Mouse (Mus musculus): ENCODE results near the gene Erbin.

DNA sequence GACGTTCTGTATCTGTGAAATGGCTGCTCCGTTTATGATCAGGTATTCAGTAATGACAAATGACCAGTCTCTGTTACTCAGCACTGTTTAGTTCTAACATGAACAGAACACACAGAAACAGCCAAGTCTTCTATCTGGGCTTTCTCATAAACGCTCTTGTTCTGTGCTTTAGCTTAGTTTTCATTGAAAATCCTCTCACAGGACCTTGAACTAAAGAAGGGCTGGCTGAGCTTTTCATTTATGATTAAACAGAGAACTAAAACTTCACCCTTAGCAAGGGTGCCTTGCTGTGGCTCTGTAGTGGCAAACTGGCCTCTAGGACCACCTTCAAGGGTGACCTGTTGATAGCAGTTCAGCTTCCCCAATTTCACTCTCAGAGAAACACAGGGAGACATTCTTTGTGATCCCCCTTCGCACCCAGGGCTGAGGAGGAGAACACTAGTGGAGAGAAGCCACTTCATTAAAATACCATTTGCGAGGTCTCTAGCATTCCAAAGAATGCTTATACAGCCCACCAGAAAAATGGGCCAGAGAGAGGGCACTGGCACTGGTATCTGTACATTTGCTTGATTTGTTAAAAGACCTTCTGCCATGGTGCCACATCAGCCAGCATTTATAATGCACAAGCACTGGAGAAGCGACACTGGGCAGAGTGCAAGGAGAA is 3.2 kb upstream of the Erbin start:
- TF ChIP-seq TAL1 (IDR thresholded peaks at IDR 0.05; ENCODE audit: low read length) (no peak), GATA1 (IDR thresholded peaks at IDR 0.05; ENCODE audit: low read length) (no peak)
